Mouse (Mus musculus) MEL (cell line): Measurements from ENCODE around the gene Rtp2.

Experiments
- CTCF ChIP-seq, 3 experiments: IDR thresholded peaks in 2 of 3; conservative IDR thresholded peaks in 1 of 3; 2 replicates each; pipeline ENCODE4 v1.5.1; 2011 to 2012; ENCODE audit warnings: low read length in 3 of 3, low read depth in 2 of 3, mild to moderate bottlenecking in 2 of 3, improper control_type of control experiment in 1 of 3, inconsistent platforms in 1 of 3, mixed read lengths in 1 of 3, moderate library complexity in 1 of 3; ENCODE audit not compliant: control insufficient read depth in 1 of 3, insufficient read depth in 1 of 3, poor library complexity in 1 of 3, severe bottlenecking in 1 of 3
- EP300 ChIP-seq, 2 experiments: IDR thresholded peaks; 2 replicates each; pipeline ENCODE4 v1.6.1; 2011; ENCODE audit warnings: improper control_type of control experiment in 2 of 2, low read length in 2 of 2, low read depth in 1 of 2, mild to moderate bottlenecking in 1 of 2
- MYC ChIP-seq: IDR thresholded peaks from 2 replicates; pipeline ENCODE4 v1.6.1; 2011; ENCODE audit warnings: low read depth, mild to moderate bottlenecking, low read length, improper control_type of control experiment, moderate library complexity
- UBTF ChIP-seq: IDR thresholded peaks from 2 replicates; pipeline ENCODE4 v1.6.1; 2012; ENCODE audit warnings: low read depth, mild to moderate bottlenecking, inconsistent platforms, low read length, improper control_type of control experiment, moderate library complexity, borderline replicate concordance; ENCODE audit not compliant: insufficient read depth
- USF2 ChIP-seq, 2 experiments: IDR thresholded peaks; 2 replicates each; pipeline ENCODE4 v1.6.1; 2011 to 2012; ENCODE audit warnings: improper control_type of control experiment in 2 of 2, low read length in 2 of 2, borderline replicate concordance in 1 of 2, inconsistent platforms in 1 of 2, low read depth in 1 of 2, mild to moderate bottlenecking in 1 of 2; ENCODE audit not compliant: insufficient read depth in 1 of 2
- ZNF384 ChIP-seq: IDR thresholded peaks from 2 replicates; pipeline ENCODE4 v1.6.1; 2012; ENCODE audit warnings: low read depth, mild to moderate bottlenecking, inconsistent platforms, low read length, improper control_type of control experiment

- TF ChIP-seq CTCF (IDR thresholded peaks at IDR 0.05 in 2 of 3, conservative IDR thresholded peaks at IDR 0.05 in 1 of 3; ENCODE audit: control insufficient read depth in 1 of 3, insufficient read depth in 1 of 3, low read depth in 2 of 3, low read length in 3 of 3, poor library complexity in 1 of 3, severe bottlenecking in 1 of 3) (no peak), EP300 (IDR thresholded peaks at IDR 0.05; ENCODE audit: low read depth in 1 of 2, low read length in 2 of 2) (no peak), MYC (no peak), UBTF (no peak), ZNF384 (no peak), USF2 (IDR thresholded peaks at IDR 0.05; ENCODE audit: borderline replicate concordance in 1 of 2, insufficient read depth in 1 of 2, low read depth in 1 of 2, low read length in 2 of 2) (no peak)
Measured at GRCm38 (mm10) chr16:23897486-23897885, 34.7 kb downstream of the Rtp2 start.
